Mouse (Mus musculus) intestine, embryonic 14.5 days (tissue): ENCODE results near the gene 2410004B18Rik. TPM values are rescaled to one million over a fixed set of nuclear protein-coding genes. Genes with fewer than 3 reads are reported as not detected.

Experiments
- ATAC-seq: fragments of 200-750 bp; cut with Nextera tagmentation; replicated peaks from 2 replicates; pipeline ENCODE4 v1.8.0; 2017; ENCODE audit warnings: low read depth, moderate number of reproducible peaks, moderate TSS enrichment, moderate library complexity; ENCODE audit not compliant: low FRiP score, low TSS enrichment
- DNase-seq: peaks from one replicate; pipeline ENCODE4 v3.0.0-alpha.2; 2018; ENCODE audit warnings: low spot score
- H3K27ac ChIP-seq: fragments of 300-500 bp; sonication (generic); 2 replicates; pipeline ENCODE4 v1.5.1; 2014; ENCODE audit warnings: low read depth, mild to moderate bottlenecking, control low read depth
- H3K27me3 ChIP-seq: fragments of 300-500 bp; sonication (generic); replicated peaks from 2 replicates; pipeline ENCODE4 v1.6.1; 2014; ENCODE audit warnings: low read length, control low read depth; ENCODE audit not compliant: control insufficient read depth, insufficient read depth
- H3K36me3 ChIP-seq: fragments of 300-500 bp; sonication (generic); 2 replicates; pipeline ENCODE4 v1.6.1; 2014; ENCODE audit warnings: low read length, control low read depth; ENCODE audit not compliant: control insufficient read depth, insufficient read depth
- H3K4me1 ChIP-seq: fragments of 300-500 bp; sonication (generic); replicated peaks from 2 replicates; pipeline ENCODE4 v1.6.1; 2014; ENCODE audit warnings: low read length, control low read depth, mixed read lengths; ENCODE audit not compliant: control insufficient read depth, insufficient read depth
- H3K4me2 ChIP-seq: fragments of 300-500 bp; sonication (generic); 2 replicates; pipeline ENCODE4 v1.6.1; 2014; ENCODE audit warnings: low read length
- H3K4me3 ChIP-seq: fragments of 300-500 bp; sonication (generic); 2 replicates; pipeline ENCODE4 v1.5.1; 2014; ENCODE audit warnings: low read depth, low read length, control low read depth, mixed read lengths
- H3K9ac ChIP-seq: fragments of 300-500 bp; sonication (generic); 2 replicates; pipeline ENCODE4 v1.6.1; 2014; ENCODE audit warnings: mild to moderate bottlenecking, low read length
- H3K9me3 ChIP-seq: fragments of 300-500 bp; sonication (generic); 2 replicates; pipeline ENCODE4 v1.6.1; 2016; ENCODE audit warnings: low read length, control low read depth; ENCODE audit not compliant: control insufficient read depth
- WGBS: fragments of 180-500 bp; shearing (Covaris S2); extraction: QIAGEN DNeasy Blood & Tissue Kit; methylation state at CpG from one replicate; pipeline ENCODE4 v1.1.7; 2014; 5-methylcytosine and 5-hydroxymethylcytosine counted together
- polyA plus RNA-seq: library from polyadenylated mRNA; unstranded; fragments of >200 nt; fragmentation: Nextera tagmentation; extraction: Ambion mirVana; gene quantifications from 2 replicates; pipeline ENCODE4 v1.2.1, GENCODE M21; 2014

2410004B18Rik gene
- polyA plus RNA-seq, 1 experiment from 2014 or later, result 50.7 TPM

- peaks cover 16% of the 10 kb centered on the region for H3K36me3 ChIP-seq
- WGBS, result under 1% methylated on average over 58 of the region's 58 CpGs
- peak overlapping the region; percentile 67 for H3K4me2 ChIP-seq
- H3K4me1 ChIP-seq, result peaks cover 22% of the 10 kb centered on the region
- no peaks in the 10 kb centered on the region for H3K27me3 ChIP-seq
- DNase-seq, result peak; percentile 98
- no peaks in the 10 kb centered on the region for H3K9me3 ChIP-seq
- H3K4me3 ChIP-seq, result peak overlapping the region; percentile 96
- peak; percentile 100 for ATAC-seq
- peak overlapping the region; percentile 87 for H3K9ac ChIP-seq
- H3K27ac ChIP-seq, result peak overlapping the region; percentile 94
Observed at GRCm38 (mm10) chr3:145923874-145924577, 13.8 kb upstream of the 2410004B18Rik start.

DNA sequence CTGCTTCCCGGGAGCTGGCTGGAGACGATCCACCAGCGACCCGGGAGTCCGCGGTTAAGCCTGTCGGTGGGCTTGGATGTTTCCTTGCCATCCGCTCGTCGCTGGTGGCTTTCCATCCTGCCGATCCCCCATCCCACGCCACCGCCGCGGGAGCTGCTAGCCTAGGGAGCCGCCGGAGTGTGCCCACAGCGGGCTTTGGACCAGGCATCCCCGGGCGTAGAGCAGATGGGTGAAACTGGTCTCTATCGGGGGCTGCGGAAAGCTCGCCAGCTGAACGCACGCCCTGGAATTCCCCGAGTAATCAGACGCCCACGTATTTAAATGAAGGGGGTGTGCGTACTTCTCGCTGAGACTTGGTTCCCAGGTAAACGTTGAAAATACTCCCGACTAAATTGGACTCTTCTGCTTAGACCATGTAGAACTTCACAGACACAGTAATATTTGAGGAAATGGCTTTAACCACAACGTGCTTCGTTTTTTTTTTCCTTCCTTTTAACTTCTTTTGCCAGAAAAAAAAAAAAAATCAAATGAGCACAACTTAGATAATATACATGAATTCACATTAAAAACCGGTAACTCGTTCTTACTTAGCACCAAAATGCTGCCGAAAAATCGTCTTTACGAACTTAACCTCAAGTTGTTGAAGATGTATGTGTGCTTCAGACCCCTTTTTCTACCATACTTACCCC is 13.0 kb upstream of the 2410004B18Rik start:
- H3K4me3 ChIP-seq, result peak overlapping the region; percentile 96
- peaks cover 22% of the 10 kb centered on the region for H3K4me1 ChIP-seq
- ATAC-seq, result peak; percentile 16; the same call in 1 of the 2 replicates
- peak overlapping the region; percentile 94 for H3K27ac ChIP-seq
- peak overlapping the region; percentile 87 for H3K9ac ChIP-seq
- peak overlapping the region; percentile 67 for H3K4me2 ChIP-seq
- no peaks in the 10 kb centered on the region for H3K27me3 ChIP-seq
- no peaks in the 10 kb centered on the region for H3K9me3 ChIP-seq
- WGBS, result 4% methylated on average over 39 of the region's 39 CpGs
- peaks cover 19% of the 10 kb centered on the region for H3K36me3 ChIP-seq
- DNase-seq, result peak; percentile 84

DNA sequence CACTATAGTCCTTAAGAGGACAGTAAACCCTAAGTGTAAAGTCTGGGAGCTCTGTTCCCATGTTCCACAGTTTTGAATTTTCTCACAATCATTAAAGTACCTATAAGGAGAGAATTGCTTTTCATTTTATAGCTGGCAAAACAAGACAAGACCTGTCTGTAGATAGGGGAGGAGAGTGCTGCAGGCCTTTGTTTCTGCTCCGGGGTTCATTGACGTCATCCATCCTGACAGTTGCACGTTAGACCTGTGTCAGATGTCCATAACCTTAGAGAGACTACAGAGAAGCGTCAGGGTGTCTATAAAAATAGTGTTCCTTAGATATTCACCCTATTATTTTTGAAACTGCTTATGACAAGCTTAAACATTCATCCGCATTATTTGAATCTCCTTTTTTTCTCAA is 12.3 kb upstream of the 2410004B18Rik start:
- DNase-seq (no peak), ATAC-seq (no peak)
- Histone ChIP-seq H3K4me2 (peak overlapping the region; percentile 67), H3K4me1 (peaks cover 22% of the 10 kb centered on the region), H3K36me3 (peaks cover 19% of the 10 kb centered on the region), H3K9me3 (no peaks in the 10 kb centered on the region), H3K4me3 (peak overlapping the region; percentile 96), H3K9ac (peak overlapping the region; percentile 87), H3K27me3 (no peaks in the 10 kb centered on the region), H3K27ac (no peak overlapping the region)
- WGBS, result 66% methylated on average over 5 of the region's 5 CpGs

- H3K9ac ChIP-seq, result no peak overlapping the region
- H3K4me2 ChIP-seq, result no peak overlapping the region
- 62% methylated on average over 7 of the region's 7 CpGs for WGBS
- H3K9me3 ChIP-seq, result no peaks in the 10 kb centered on the region
- no peak overlapping the region for H3K27ac ChIP-seq
- no peaks in the 10 kb centered on the region for H3K27me3 ChIP-seq
- peaks cover 12% of the 10 kb centered on the region for H3K4me1 ChIP-seq
- ATAC-seq, result no peak
- H3K4me3 ChIP-seq, result no peak overlapping the region
- no peak for DNase-seq
- peaks cover 52% of the 10 kb centered on the region for H3K36me3 ChIP-seq
Observed at GRCm38 (mm10) chr3:145929525-145930400, 8.1 kb upstream of the 2410004B18Rik start.

DNA sequence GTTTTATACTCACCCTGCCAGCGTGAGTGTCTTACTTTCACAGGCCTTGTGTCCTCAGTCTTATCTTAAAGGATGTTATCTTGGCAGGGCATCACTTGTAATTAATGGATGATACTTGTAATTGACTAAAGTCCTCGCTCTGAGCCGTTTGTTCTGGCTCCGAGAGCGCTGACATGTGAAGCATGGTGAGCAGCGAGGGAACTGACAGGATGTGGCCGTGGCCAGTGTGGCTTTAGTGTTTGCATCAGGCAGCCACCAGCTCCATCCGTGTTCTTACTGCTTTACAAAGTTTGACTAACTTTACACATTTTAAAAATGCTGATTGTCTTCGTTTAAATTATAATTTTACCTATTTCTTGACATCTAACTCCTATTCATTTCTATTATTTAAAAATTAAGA is 4.0 kb upstream of the 2410004B18Rik start:
- Histone ChIP-seq H3K36me3 (peaks cover 39% of the 10 kb centered on the region), H3K4me2 (no peak overlapping the region), H3K9ac (no peak overlapping the region), H3K4me1 (peaks cover 5% of the 10 kb centered on the region), H3K9me3 (no peaks in the 10 kb centered on the region), H3K4me3 (no peak overlapping the region), H3K27me3 (no peaks in the 10 kb centered on the region), H3K27ac (no peak overlapping the region)
- 68% methylated on average over 9 of the region's 9 CpGs for WGBS
- DNase-seq (no peak), ATAC-seq (no peak)

- WGBS, result 21% methylated on average over 41 of the region's 50 CpGs
- Histone ChIP-seq H3K4me2 (peak overlapping the region; percentile 79), H3K4me1 (peaks cover 16% of the 10 kb centered on the region), H3K27me3 (no peaks in the 10 kb centered on the region), H3K36me3 (peaks cover 45% of the 10 kb centered on the region), H3K9ac (peak overlapping the region; percentile 89), H3K9me3 (no peaks in the 10 kb centered on the region), H3K27ac (peak overlapping the region; percentile 62; the same call in 1 of the 2 replicates), H3K4me3 (peak overlapping the region; percentile 93)
- DNase-seq (peak; percentile 66), ATAC-seq (peak; percentile 24)
Observed at GRCm38 (mm10) chr3:145938405-145939349, 863 bp downstream of the 2410004B18Rik start.

DNA sequence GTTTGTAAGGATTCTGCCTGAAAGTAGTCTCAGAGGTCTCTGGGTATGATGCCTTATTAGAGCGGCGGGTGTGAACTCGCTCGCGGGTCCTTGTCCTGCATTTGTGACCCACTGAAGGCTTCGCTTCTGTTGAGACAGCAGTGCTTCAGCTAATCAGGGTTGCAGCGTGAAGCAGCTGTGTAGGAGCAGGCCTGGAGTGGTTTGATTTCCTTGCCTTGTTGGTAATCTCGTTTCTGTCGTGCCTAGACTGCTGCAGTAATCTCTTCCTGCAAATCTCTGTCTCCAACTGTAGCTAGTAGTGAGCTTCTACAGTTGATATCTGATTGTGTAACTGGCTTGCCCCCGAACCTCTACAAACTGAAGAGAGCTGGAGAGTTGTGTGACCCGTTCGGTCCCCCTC is 1.6 kb downstream of the 2410004B18Rik start:
- ATAC-seq (no peak), DNase-seq (no peak)
- peaks cover 16% of the 10 kb centered on the region for H3K4me1 ChIP-seq
- H3K4me2 ChIP-seq, result peak overlapping the region; percentile 79
- 85% methylated on average over 12 of the region's 12 CpGs for WGBS
- peaks cover 48% of the 10 kb centered on the region for H3K36me3 ChIP-seq
- no peaks in the 10 kb centered on the region for H3K27me3 ChIP-seq
- no peak overlapping the region for H3K4me3 ChIP-seq
- H3K27ac ChIP-seq, result no peak overlapping the region
- no peaks in the 10 kb centered on the region for H3K9me3 ChIP-seq
- no peak overlapping the region for H3K9ac ChIP-seq
